Mouse (Mus musculus) mouse trophoblast stem cell (cell line): ENCODE data around the gene Mpzl1.

Source experiments
- in situ Hi-C, 2 experiments: fragments of 300-500 bp; cut with MseI, MboI; formaldehyde crosslinking; loops; 2 replicates in 1 of 2; 3 replicates in 1 of 2; pipeline ENCODE4 v1.15.1; 2025

Gene Mpzl1

DNA sequence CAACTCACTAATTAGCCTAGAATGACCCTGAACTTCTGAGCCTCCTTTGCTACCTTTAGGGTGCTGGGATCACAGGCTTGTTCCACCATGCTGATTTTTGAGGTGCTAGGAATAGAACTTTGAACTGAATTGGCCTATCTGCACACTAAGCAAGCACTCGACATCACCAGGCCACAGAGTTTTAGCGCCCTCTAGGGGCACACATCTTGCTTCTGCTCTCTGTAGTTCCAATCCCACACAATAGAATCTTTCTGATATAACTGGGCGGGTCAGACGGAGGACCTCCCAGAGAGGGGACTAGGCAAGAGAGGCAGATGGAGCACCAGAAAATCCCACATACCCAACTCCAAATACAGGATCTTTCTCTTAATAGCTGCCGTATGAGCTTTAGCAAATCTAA, 24.3 kb upstream of the Mpzl1 start:
- in situ Hi-C loops = no loop called here

DNA sequence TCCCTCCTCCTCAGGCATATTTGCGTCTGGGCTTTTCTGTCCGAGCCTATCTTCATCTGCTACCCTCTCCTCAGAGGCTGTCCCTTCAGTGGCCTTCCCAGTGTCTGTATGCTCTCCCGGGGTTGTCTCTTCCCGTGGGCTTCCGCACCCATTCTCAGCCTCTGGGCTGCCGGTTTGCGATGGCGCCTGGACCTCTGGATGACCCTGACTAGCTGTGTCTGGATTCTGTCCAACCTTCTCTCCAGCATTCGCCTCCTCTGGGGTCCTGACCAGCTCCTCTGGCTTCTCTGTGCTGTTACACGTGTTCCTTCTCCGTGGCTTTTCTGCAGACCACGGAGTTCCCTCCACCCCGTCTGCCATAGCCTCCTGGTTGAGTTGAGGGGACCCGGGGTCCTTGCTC, 21.1 kb upstream of the Mpzl1 start:
- in situ Hi-C loops = no loop called here

DNA sequence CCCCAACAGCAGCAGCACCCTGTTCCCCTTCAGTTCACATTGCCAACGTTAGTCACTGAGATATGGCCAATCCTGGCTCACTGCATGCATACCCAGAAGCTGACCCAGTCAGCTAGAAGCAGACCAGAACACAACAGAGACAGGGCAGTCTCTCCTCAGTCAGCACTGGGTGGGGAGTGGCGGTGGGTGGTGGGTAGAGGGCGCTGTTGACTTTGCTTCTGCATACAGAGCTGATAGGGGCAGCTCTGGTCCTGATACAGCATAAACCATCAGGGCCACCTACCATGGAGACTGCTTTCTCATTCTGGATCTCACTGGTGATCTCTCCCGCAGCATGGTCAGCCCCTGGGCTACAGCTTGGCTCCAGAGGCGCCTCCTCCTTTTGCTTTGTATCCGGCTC, 20.7 kb upstream of the Mpzl1 start:
- in situ Hi-C loops = no loop called here

DNA sequence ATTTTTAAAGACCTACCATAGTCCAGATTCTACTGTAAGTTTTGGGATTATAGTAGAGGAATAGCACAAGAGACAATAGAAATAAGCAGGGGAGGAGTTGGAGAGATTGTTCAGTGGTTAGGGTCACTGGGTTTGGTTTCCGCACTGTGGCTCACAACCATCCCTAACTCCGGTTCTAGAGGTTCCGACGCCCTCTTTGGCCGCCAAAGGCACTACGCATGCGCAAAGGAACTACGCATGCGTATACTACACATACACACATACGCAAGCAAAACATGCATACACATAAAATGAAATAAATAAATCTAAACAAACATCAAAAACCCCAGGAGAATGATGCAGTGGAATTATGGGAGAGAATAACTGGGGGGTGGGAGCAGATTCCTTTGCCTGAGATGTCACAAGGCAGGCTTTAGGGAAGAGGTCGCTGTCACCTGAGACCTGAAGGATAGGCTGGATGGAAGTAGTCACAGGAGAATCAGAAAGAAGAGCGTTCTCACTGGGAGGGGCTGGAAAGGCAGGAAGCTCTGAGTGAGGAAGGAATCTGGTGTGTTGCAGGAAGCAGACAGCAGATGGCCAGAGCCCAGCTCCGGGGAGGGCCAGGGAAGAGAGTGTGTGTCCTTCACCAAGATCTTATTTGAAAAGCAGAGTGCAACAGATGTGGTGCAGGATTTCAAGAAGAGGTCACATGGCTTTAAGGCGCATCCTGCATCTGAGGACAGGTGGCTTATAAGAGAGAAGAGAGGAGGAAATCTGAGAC, 19.0 kb upstream of the Mpzl1 start:
- in situ Hi-C loops = loop anchor here in 1 of 2 experiments (5.0 kb wide), 1 partner anchor 66 kb away; no protein-coding TSS in a partner anchor

DNA sequence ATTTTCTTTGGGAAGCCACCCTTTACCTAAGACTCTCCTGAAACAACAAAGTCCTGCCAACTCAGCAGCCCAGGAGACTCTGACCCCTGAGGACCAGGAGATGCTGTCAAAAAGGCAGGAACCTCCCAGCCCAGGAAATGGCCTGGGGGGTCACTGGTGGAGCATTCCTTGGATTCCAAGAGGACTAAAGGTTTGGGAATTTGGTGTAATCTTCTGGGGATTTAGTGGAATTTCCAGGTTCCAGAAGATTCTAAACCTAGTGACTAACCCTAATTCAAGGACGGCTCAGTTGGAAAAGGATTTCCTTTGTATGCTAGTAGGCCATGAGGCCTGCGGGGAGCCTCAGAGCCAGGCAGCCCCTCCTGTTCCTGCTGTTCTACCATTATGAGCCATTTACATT, 18.2 kb upstream of the Mpzl1 start:
- in situ Hi-C loops = loop anchor here in 1 of 2 experiments (5.0 kb wide), 1 partner anchor 65 kb away; no protein-coding TSS in a partner anchor

DNA sequence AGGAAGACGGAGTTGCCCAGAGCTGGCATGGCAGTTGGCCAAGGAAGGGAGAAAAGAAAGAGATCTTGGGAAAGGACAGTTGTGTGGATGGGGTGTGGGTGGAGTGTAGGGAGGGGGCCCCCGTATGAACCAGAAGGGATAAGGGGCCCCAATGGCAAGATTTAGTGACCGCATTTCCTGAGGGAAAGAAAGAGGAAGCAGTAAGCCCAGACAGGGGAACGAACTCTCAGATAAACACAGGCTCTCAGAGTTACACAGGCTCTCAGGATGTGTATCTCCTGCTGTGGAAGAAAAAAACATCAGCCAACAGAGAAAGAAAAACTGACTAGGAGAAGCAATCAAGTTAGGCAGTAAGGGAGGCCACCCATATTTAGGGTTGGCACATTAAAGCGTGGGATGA, 16.8 kb upstream of the Mpzl1 start:
- in situ Hi-C loops = loop anchor here in 1 of 2 experiments (5.0 kb wide), 1 partner anchor 64 kb away; no protein-coding TSS in a partner anchor

DNA sequence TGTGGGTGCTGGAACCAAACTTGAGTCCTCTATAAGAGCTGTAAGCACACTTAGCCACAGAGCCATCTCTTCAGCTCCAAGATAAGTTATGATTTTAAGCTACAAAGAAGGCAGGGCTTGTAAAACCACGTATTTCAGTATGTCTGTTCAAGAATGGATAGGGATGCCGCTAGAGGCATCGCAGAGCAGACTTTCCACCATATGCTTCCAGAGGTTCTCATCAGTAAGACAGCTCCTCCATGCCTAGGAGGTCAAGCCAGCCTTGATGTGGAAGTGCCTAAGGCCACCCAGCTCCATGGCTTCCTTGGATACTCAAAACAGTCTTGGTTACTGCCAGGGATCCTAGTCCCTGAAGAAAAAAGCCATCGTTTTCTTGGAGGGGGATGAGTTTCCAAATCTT, 10.8 kb upstream of the Mpzl1 start:
- in situ Hi-C loops = no loop called here

DNA sequence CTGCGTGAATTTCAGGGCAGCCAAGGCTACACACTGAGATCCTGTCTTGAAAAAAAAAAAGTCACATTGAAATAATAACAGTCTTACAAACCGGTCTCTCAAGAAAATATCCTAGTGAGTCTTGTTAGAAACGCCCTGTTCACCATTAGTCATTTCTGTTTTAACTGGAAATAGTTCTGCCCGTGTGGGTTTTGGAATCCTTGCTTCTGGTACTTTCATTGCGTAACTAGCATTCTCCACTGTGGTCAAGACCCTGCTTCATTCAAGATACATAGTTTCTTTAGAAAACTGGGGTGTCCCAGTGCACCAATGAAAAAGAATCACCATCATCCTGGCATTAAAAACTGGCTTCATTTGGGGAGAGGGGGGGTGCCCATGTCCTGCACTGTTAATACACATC, 9.4 kb upstream of the Mpzl1 start:
- in situ Hi-C loops = no loop called here

DNA sequence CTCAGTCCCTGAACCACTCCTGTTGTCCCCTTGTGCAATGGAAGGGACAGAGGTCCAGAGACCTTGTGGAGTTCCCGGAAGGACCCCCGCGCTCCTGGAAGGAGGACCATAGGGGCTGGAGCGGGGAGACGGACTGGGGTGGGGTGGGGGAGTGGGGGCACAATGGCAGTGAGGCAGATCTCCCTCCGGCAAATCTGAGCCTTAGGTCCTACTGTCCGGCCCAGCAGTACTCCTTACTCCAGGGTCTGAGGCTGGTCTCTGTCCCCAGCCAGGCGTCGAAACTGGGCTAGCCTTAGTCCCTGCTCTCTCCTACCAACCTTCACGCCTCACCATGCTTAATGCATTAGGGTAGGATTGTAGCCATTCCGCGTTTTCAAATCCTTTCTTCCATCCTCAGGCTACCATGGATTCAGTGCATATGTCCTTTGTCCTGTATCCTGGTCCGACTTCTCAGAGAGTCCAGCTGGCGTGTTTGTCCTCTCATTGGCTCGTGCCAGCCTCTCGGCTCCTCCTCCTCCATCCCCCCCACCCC, 8.5 kb upstream of the Mpzl1 start:
- in situ Hi-C loops = no loop called here

DNA sequence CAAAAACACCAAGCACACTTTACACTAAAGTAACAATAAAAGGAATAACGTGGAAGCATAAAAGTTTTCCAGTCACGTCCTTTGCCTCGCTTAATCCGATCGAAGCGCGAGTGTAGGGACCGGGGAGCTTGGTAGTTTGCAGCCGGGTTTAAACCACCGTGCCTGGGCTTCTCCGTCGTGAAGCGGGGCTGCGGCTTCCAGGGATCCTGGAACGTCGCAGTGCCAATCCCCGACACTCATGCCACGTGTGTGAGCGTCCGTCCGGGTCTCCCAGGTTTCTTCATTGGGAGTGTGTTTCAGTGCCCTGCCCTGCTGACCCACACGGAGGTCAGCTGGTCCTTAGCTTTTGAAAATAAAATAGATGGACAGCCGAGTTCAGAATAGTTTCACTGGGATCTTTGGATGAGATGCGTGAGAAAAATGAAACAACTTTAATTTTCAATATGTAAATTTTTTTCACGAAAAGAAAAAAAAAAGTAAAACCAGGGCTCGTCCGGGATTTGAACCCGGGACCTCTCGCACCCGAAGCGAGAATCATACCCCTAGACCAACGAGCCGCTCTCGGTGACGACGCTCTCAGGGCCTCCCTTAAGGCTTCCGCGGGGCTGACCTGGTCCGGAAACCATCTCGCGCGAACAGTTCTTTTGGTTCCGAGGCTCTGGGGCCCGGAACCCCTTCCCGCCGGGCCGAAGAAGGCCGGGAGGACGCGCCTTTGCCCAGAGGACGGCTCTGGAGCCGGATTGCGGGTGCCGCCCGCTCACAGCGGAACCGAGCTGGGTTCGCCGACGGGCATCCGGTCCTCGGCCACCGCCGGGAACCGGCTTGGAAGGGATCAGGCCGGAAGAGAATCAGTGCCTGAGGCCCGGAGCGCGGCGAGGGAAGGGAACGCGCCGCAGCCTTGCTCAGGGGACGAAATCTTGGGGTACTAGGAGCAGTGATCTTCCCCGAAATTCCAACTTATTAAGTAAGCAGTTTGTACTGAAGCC, 7.7 kb upstream of the Mpzl1 start:
- in situ Hi-C loops = no loop called here

DNA sequence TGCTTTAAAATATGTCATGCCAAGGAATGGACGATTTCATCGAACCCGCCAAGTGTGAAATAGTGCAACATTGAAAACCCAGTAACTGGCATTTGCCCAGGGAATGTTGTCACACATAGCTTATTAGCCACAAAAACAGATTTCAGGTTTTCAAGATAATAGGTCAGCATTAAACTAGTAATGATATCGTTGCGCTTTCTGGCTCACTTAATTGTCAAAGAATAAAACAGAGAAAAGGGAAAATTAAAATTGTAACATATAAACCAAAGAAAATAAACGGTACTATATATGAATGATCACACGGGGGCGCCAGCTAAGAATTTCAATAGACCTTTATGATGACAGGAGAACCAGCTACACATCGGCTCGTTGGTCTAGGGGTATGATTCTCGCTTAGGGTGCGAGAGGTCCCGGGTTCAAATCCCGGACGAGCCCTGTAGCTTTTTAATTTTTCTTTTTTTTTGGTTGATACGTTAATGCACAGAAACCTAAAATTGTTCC, 7.0 kb upstream of the Mpzl1 start:
- in situ Hi-C loops = no loop called here

DNA sequence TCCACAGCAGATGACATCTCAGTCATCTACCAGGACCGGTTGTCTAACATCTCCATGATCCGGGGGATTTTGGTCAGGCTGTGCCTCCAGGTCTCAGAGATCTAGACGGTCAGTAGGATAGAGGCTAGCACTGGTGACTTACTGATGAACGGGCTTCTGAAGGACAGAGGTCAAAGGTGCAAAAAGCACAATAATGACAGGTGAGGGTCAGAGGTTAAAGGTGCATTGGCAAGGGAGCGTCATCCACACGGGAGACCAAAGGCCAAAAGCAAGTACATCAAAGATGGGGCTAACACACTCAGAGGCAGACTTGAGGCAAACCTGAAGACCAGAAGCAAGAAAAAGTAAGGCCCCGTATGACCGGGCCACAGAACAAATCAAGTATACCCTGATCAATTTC, 2.0 kb upstream of the Mpzl1 start:
- in situ Hi-C loops = loop anchor here in 1 of 2 experiments (5.0 kb wide), 1 partner anchor 44 kb away; no protein-coding TSS in a partner anchor

DNA sequence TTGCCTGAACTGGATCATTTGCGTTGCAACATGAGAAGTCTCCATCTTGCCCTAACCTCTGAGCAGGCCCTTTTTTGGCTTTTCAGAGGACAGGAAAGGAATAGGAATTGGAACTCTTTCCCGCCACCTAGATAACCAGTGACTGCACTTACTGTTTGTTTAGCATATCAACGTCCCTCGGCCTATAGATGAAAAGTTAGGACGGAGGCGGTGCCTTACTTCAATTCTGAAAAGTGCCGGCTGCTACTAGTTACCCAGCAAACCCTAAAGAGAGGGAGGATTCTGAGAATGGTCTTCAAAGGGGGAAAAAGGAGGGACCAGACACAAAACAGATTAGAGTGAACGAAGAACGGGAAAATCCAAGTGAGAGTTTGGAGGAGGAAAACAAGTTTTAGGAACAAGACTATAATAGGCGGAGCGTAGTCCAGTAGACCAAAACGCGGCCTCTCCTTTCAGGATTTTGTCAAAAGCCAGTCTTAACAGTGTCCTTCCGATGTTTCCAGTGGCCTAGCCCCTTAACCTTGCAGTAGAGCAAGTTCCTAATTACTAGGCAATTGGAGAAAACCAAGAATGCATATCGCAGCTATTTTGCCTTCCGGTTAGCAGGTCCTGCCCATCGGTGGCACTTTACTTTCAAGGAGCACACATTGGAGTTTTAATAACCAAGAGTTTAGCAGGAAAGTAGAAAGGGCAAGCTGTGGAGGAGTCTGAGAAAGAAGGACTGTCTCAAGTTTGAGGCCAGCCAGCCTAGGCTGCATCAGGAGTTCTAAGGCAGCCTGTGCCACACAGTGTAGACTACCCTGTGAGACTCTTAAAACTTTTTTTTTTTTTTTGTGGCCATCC, 938 bp upstream of the Mpzl1 start:
- in situ Hi-C loops = loop anchor here in 1 of 2 experiments (5.0 kb wide), 1 partner anchor 43 kb away; no protein-coding TSS in a partner anchor

DNA sequence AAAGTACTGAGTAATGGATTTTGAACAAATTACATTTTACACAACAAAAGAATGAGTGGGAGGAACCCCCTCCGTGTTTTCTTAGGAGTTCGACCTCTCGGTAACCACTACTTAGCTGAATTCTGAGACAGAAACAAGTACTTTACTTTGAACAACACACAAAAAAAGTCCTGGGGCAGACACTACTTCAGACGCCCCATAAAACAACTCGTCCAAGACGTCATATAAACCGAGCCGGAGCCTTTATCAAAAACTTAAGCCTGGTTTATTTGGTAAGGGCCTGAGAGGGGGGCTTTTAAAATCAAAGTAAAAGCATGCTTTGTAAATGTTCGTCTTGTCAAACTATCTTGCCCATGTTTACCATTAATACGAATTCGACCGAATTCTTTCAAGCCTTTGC, 993 bp downstream of the Mpzl1 start:
- in situ Hi-C loops = no loop called here

DNA sequence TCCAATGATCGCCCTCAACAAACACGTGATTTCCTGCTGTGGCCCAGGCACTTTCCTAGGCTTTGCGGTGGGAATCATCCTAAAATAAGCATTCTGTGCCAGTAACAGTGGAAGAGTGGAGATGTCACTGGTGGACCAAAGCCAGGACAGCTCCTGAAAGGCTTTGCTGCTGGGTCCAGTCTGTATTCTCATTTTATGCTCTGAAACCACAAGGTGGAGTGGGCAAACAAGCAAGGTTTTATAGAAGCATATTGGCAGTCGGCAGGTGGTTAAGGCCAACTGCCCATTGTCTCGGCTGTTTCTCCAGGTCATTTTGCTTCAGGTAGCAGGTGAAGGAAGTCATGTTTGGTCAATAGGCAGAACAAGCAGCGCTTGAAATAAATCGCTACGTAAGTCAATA, 3.2 kb downstream of the Mpzl1 start:
- in situ Hi-C loops = no loop called here

DNA sequence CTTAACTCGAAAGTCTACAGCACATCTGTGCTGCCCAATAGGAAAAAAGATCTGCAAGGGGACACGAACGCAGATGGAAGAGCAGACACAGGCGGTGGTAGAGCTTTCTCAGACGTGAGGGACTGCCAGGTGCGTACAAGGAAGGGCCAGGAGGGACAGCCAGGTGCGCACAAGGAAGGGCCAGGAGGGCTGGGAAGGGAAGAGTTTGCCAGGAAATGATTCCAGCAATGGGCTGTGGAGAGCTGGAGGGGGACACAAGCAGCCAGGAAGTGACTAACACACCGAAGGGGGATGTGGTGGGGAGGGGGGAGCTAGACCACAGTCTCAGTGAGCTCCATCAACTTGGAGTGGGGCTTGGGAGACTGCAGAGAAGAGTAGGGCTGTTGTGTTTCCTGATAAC, 4.4 kb downstream of the Mpzl1 start:
- in situ Hi-C loops = no loop called here

DNA sequence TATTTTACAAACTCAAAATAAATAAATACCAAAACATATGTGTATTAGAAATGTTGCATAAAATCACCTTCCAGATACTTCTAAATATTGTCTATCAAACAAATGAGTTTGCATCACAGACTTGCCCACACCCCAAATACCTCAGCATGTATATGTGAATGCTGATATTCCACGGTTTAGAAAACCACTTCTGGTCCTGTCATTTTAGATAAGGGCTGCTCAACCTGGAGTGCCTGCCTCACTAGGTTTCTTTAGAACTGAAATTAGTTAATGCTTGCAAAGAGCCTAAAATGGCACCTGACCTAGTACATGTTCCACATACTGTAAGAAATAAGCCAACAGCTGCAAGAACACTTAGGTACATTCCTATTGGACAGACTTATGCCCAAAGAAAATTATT, 5.7 kb downstream of the Mpzl1 start:
- in situ Hi-C loops = no loop called here

DNA sequence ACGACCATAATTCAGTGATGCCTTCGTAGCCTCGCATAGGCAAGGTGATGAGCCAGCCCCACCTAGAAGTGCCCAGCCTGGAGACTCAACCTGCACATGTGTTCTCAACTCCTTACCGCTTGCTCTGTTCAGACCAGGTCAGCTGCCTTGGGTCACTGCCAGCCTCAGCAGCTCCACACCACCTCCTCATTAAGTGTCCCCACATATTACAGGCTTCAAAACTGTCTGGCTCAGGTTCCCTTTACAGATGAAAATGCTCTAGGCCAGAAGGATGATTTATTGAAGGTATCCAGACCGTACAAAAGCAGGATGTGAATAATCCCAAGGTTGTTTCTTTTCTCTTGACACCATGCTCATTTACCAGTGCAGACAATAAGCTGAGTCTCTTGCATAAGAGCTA, 8.4 kb downstream of the Mpzl1 start:
- in situ Hi-C loops = no loop called here

DNA sequence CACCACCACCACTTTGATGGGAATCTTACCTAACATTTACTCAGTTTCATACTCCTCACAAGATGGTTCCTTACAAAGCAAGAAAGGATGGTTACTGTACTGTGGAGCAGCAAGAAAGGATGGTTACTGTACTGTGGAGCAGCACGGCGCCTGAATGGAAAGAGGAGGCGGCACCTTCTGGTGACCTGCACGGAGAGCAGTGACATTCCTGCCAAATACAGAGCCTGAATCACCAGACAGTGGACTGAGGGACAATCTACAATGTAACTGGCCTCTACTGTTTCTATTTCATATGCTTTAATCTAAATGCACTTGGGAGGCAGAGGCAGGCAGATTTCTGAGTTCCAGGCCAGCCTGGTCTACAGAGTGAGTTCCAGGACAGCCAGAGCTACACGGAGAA, 9.3 kb downstream of the Mpzl1 start:
- in situ Hi-C loops = no loop called here

DNA sequence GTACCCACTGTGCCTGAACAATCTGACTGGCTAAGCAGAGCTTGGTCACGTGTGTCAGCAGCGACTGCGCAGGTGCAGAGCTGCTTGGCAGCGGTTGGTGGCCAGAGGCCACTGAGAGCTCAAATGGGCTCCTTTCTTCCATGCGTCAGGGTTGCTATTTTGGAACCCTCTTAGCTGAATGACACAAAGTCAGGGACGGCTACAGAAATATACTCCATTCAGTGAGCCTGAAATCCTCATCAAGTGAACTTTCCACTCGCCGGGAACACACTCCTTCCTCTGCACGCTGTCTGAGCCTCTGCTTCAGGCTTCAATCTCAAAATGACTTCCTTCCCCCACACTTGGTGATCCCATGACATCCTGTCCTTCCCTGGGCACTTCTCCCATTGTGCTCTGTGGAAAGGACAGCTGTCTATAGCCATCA, 16.1 kb downstream of the Mpzl1 start:
- in situ Hi-C loops = no loop called here
